9 mouse cellular contexts compared by ENCODE assay signal in genomic region chr10:59538767-59539532, GRCm38 (mm10).
DNase-seq lines count a peak whose midpoint lies in the region; ATAC-seq and TF ChIP-seq lines count a peak whose summit lies in the region.
"Had no signal": no experiment of that assay in that cellular context is flagged by ENCODE, and none has a peak within 500 bp of the region (broad histone marks: within the 10 kb centered on the region; RNA-seq: fewer than 3 reads in every experiment).

No protein-coding gene starts in this region.

- H3K9me3 ChIP-seq in kidney, embryonic 14.5 days (ENCODE audit: control insufficient read depth, low read length) = no peaks in the 10 kb centered on the region
- H3K9me3 ChIP-seq in megakaryocyte, embryonic 14.5 days = no peaks in the 10 kb centered on the region

- no peak for DNase-seq in kidney, adult 9 months
- DNase-seq in adrenal gland, postnatal 36 days = peak; percentile 71 to 76
- DNase-seq in heart, postnatal 4 days = peak; percentile 28
- DNase-seq in thymus, postnatal 25 days = peak; percentile 45
- DNase-seq in lung, adult 2 months = no peak
- DNase-seq in spleen, adult 12 weeks (ENCODE audit: low spot score) = no peak

- H3K36me3 ChIP-seq in kidney, embryonic 14.5 days (ENCODE audit: control insufficient read depth, insufficient read depth, low read length) = no peaks in the 10 kb centered on the region
- H3K36me3 ChIP-seq in megakaryocyte, embryonic 14.5 days (replicated peaks; ENCODE audit: low read length) = peaks cover 80% of the 10 kb centered on the region

- peak overlapping the region; percentile 32 for H3K4me3 ChIP-seq in kidney, embryonic 14.5 days (ENCODE audit: low read length)
- H3K4me3 ChIP-seq in megakaryocyte, embryonic 14.5 days (replicated peaks) = peak overlapping the region; percentile 88
- no peak overlapping the region for H3K4me3 ChIP-seq in lung, adult 2 months (replicated peaks; ENCODE audit: extremely low read depth, low read depth, low read length)

- H3K9ac ChIP-seq in kidney, embryonic 14.5 days (ENCODE audit: low read depth, low read length) = peak overlapping the region; percentile 42

- no peak for TF ChIP-seq POLR2A in lung, adult 2 months (IDR thresholded peaks at IDR 0.05; ENCODE audit: borderline replicate concordance, extremely low read depth, low read depth, low read length)

- peak overlapping the region; percentile 53 for H3K4me2 ChIP-seq in kidney, embryonic 14.5 days (replicated peaks; ENCODE audit: low read depth, low read length)

- H3K27ac ChIP-seq in kidney, embryonic 14.5 days (ENCODE audit: low read depth, low read length) = peak overlapping the region; percentile 18; the same call in 1 of the 2 replicates
- H3K27ac ChIP-seq: macrophage had no signal

- no peak for ATAC-seq in kidney, embryonic 14.5 days (ENCODE audit: low FRiP score, low TSS enrichment)

- TF ChIP-seq CTCF in lung, adult 2 months (IDR thresholded peaks at IDR 0.05; ENCODE audit: insufficient read depth, low read length) = no peak

- 33% methylated on average over 17 of the region's 17 CpGs for WGBS in kidney, embryonic 14.5 days
- 51% methylated on average over 17 of the region's 17 CpGs for WGBS in lung, adult 2 months

- peaks cover 27% of the 10 kb centered on the region for H3K4me1 ChIP-seq in kidney, embryonic 14.5 days (ENCODE audit: control insufficient read depth, insufficient read depth, low read length)
- peaks cover 79% of the 10 kb centered on the region for H3K4me1 ChIP-seq in megakaryocyte, embryonic 14.5 days
- H3K4me1 ChIP-seq in lung, adult 2 months (ENCODE audit: control insufficient read depth, insufficient read depth, low read length) = peaks cover 10% of the 10 kb centered on the region

- no peaks in the 10 kb centered on the region for H3K27me3 ChIP-seq in kidney, embryonic 14.5 days (ENCODE audit: control insufficient read depth, insufficient read depth, low read length)
- no peaks in the 10 kb centered on the region for H3K27me3 ChIP-seq in megakaryocyte, embryonic 14.5 days (replicated peaks)

Comparison
In these comparisons a context has a peak if more than half of its experiments do, and no peak if none do; other contexts are left out.
1. DNase-seq: peak in adrenal gland, postnatal 36 days (2 of 2), heart, postnatal 4 days (single experiment) and thymus, postnatal 25 days (single experiment); none in kidney, adult 9 months (single experiment), lung, adult 2 months (single experiment) and spleen, adult 12 weeks (single experiment).